11 mouse cellular contexts compared by ENCODE assay signal in the genomic region with DNA sequence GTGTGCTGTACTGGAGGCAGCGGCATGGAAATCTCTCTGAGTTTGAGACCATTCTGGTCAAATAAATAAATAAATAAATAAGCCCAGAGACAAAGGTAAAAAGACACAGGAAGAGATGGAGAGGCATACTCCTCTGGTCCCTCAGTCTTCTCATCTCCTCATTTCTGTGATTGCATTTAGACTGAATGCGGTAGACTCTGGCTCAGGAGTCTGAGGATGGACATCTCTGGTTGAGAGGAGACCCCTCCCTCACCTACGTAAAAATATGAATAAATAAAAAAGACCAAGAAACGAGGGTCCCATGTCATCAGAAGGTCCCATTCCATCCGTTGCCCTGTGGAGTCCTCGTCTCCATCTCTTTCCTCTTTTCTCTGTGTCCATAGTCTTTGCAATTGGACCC. TPM values are rescaled to one million over a fixed set of nuclear protein-coding genes. Genes with fewer than 3 reads are reported as not detected.
A peak's percentile ranks its signal among the peaks of the same experiment; 100 is the strongest.
DNase-seq lines count a peak whose midpoint lies in the region; ATAC-seq and TF ChIP-seq lines count a peak whose summit lies in the region.
"Had no signal": no experiment of that assay in that cellular context is flagged by ENCODE, and none has a peak within 500 bp of the region (broad histone marks: within the 10 kb centered on the region; RNA-seq: fewer than 3 reads in every experiment).

No protein-coding gene starts in this region.

- DNase-seq in layer of hippocampus, adult 2 months (ENCODE audit: low spot score in 2 of 2), result no peak
- DNase-seq in layer of hippocampus, adult 9-11 months, result no peak
- no peak for DNase-seq in frontal cortex, adult 2 months (ENCODE audit: extremely low spot score in 1 of 2, low spot score in 1 of 2)
- DNase-seq in thymus, postnatal 4 days, result no peak
- no peak for DNase-seq in urinary bladder, adult 2 months (ENCODE audit: low spot score)

- H3K27me3 ChIP-seq in forebrain, embryonic 13.5 days, result peaks cover 18% of the 10 kb centered on the region; the same call in 1 of the 2 replicates
- H3K27me3 ChIP-seq in limb, embryonic 12.5 days, result peaks cover 21% of the 10 kb centered on the region
- H3K27me3 ChIP-seq in neural tube, embryonic 15.5 days (replicated peaks), result no peaks in the 10 kb centered on the region

- H3K4me1 ChIP-seq in forebrain, embryonic 13.5 days, result peaks cover 12% of the 10 kb centered on the region
- 0 out of 2 replicates have a peak, but pooled peaks cover 3% of the 10 kb centered on the region for H3K4me1 ChIP-seq in limb, embryonic 12.5 days (replicated peaks)
- peaks cover 23% of the 10 kb centered on the region for H3K4me1 ChIP-seq in neural tube, embryonic 15.5 days

- no peaks in the 10 kb centered on the region for H3K36me3 ChIP-seq in forebrain, embryonic 13.5 days (ENCODE audit: poor library complexity, severe bottlenecking)
- no peaks in the 10 kb centered on the region for H3K36me3 ChIP-seq in limb, embryonic 12.5 days
- no peaks in the 10 kb centered on the region for H3K36me3 ChIP-seq in neural tube, embryonic 15.5 days
- H3K36me3 ChIP-seq: G1E had no signal

- peak overlapping the region; percentile 65 for H3K4me2 ChIP-seq in forebrain, embryonic 13.5 days
- H3K4me2 ChIP-seq in limb, embryonic 12.5 days, result peak overlapping the region; percentile 48
- peak overlapping the region; percentile 79 for H3K4me2 ChIP-seq in neural tube, embryonic 15.5 days

- peak; percentile 67 for ATAC-seq in forebrain, embryonic 13.5 days
- ATAC-seq in limb, embryonic 12.5 days (ENCODE audit: insufficient number of reproducible peaks, insufficient read depth, low FRiP score, low TSS enrichment, low read depth), result no peak
- ATAC-seq in neural tube, embryonic 15.5 days (ENCODE audit: low FRiP score), result peak; percentile 59; the same call in 1 of the 2 replicates

- 30% methylated on average over 6 of the region's 6 CpGs for WGBS in forebrain, embryonic 13.5 days
- 33% methylated on average over 6 of the region's 6 CpGs for WGBS in limb, embryonic 12.5 days
- 28% methylated on average over 6 of the region's 6 CpGs for WGBS in neural tube, embryonic 15.5 days

- peak overlapping the region; percentile 77 for H3K9ac ChIP-seq in forebrain, embryonic 13.5 days
- H3K9ac ChIP-seq in limb, embryonic 12.5 days (replicated peaks), result no peak overlapping the region
- H3K9ac ChIP-seq in neural tube, embryonic 15.5 days (replicated peaks), result peak overlapping the region; percentile 74

- peak overlapping the region; percentile 84 for H3K4me3 ChIP-seq in layer of hippocampus, adult 2 months
- H3K4me3 ChIP-seq in forebrain, embryonic 13.5 days, result peak overlapping the region; percentile 59
- peak overlapping the region; percentile 21 for H3K4me3 ChIP-seq in limb, embryonic 12.5 days (replicated peaks)
- peak overlapping the region; percentile 69 for H3K4me3 ChIP-seq in neural tube, embryonic 15.5 days (replicated peaks)

- no peak for TF ChIP-seq CTCF in layer of hippocampus, adult 2 months (conservative IDR thresholded peaks at IDR 0.05)

- H3K9me3 ChIP-seq in forebrain, embryonic 13.5 days (replicated peaks), result no peaks in the 10 kb centered on the region
- no peaks in the 10 kb centered on the region for H3K9me3 ChIP-seq in limb, embryonic 12.5 days
- no peaks in the 10 kb centered on the region for H3K9me3 ChIP-seq in neural tube, embryonic 15.5 days (replicated peaks)

- H3K27ac ChIP-seq in layer of hippocampus, adult 2 months, result peak overlapping the region; percentile 91
- H3K27ac ChIP-seq in forebrain, embryonic 13.5 days, result peak overlapping the region; percentile 37; the same call in 1 of the 2 replicates
- H3K27ac ChIP-seq in limb, embryonic 12.5 days, result no peak overlapping the region
- peak overlapping the region; percentile 83 for H3K27ac ChIP-seq in neural tube, embryonic 15.5 days (replicated peaks)

RNA-seq across cellular contexts. Expression of gene Actl6b, which starts 0.3 kb away (rescaled TPM):
- 100 to 1,000 TPM; 138 to 142 TPM for total RNA-seq in layer of hippocampus, adult 2 months (2021)
- polyA plus RNA-seq in forebrain, embryonic 13.5 days (2015; fragmentation: Nextera tagmentation; extraction: Ambion mirVana), result 144 and 174 TPM in 2 replicates
- polyA plus RNA-seq in limb, embryonic 12.5 days (2016; fragmentation: Nextera tagmentation; extraction: Ambion mirVana), result 0.68 TPM in 1 of 2 replicates, not detected in the other
- polyA plus RNA-seq in neural tube, embryonic 15.5 days (2015; fragmentation: Nextera tagmentation; extraction: Ambion mirVana), result 203 and 258 TPM in 2 replicates
- 184 and 199 TPM in 2 replicates for polyA plus RNA-seq in frontal cortex, adult 2 months (2012; rRNA removed)
- 0.06 TPM in 1 of 2 replicates, not detected in the other for polyA plus RNA-seq in urinary bladder, adult 2 months (2012; rRNA removed)
- total RNA-seq: gastrocnemius, adult 18-20 months had no signal
- polyA plus RNA-seq: G1E had no signal

RNA-seq across cellular contexts. Expression of gene Tfr2, which starts 16.6 kb away (rescaled TPM):
- 10 to 100 TPM; 16.7 to 20.2 TPM for total RNA-seq in layer of hippocampus, adult 2 months (2021)
- 1.2 and 1.5 TPM in 2 replicates for polyA plus RNA-seq in forebrain, embryonic 13.5 days (2015; fragmentation: Nextera tagmentation; extraction: Ambion mirVana)
- 0.60 and 0.68 TPM in 2 replicates for polyA plus RNA-seq in limb, embryonic 12.5 days (2016; fragmentation: Nextera tagmentation; extraction: Ambion mirVana)
- polyA plus RNA-seq in neural tube, embryonic 15.5 days (2015; fragmentation: Nextera tagmentation; extraction: Ambion mirVana), result 4.2 and 5.3 TPM in 2 replicates
- polyA plus RNA-seq in frontal cortex, adult 2 months (2012; rRNA removed), result 14.1 and 14.5 TPM in 2 replicates
- polyA plus RNA-seq in urinary bladder, adult 2 months (2012; rRNA removed), result 0.48 and 0.68 TPM in 2 replicates

RNA-seq across cellular contexts. Expression of gene Gnb2, which starts 19.7 kb away (rescaled TPM):
- total RNA-seq in layer of hippocampus, adult 2 months (2021), result 100 to 1,000 TPM; 600 to 607 TPM
- 483 and 508 TPM in 2 replicates for polyA plus RNA-seq in forebrain, embryonic 13.5 days (2015; fragmentation: Nextera tagmentation; extraction: Ambion mirVana)
- 337 and 349 TPM in 2 replicates for polyA plus RNA-seq in limb, embryonic 12.5 days (2016; fragmentation: Nextera tagmentation; extraction: Ambion mirVana)
- 503 and 540 TPM in 2 replicates for polyA plus RNA-seq in neural tube, embryonic 15.5 days (2015; fragmentation: Nextera tagmentation; extraction: Ambion mirVana)
- 635 and 662 TPM in 2 replicates for polyA plus RNA-seq in frontal cortex, adult 2 months (2012; rRNA removed)
- polyA plus RNA-seq in urinary bladder, adult 2 months (2012; rRNA removed), result 363 and 433 TPM in 2 replicates

RNA-seq across cellular contexts. Expression of gene Epo, which starts 20.0 kb away (rescaled TPM):
- total RNA-seq in layer of hippocampus, adult 2 months (2021), result not detected
- 0.35 TPM in 1 of 2 replicates, not detected in the other for polyA plus RNA-seq in forebrain, embryonic 13.5 days (2015; fragmentation: Nextera tagmentation; extraction: Ambion mirVana)
- 0.71 TPM in 1 of 2 replicates, not detected in the other for polyA plus RNA-seq in limb, embryonic 12.5 days (2016; fragmentation: Nextera tagmentation; extraction: Ambion mirVana)
- not detected in 2 replicates for polyA plus RNA-seq in neural tube, embryonic 15.5 days (2015; fragmentation: Nextera tagmentation; extraction: Ambion mirVana)
- polyA plus RNA-seq in frontal cortex, adult 2 months (2012; rRNA removed), result not detected in 2 replicates
- polyA plus RNA-seq in urinary bladder, adult 2 months (2012; rRNA removed), result not detected in 2 replicates
- total RNA-seq: G1E; gastrocnemius, adult 18-20 months; layer of hippocampus, postnatal 14 days had no signal
- polyA plus RNA-seq: G1E had no signal

RNA-seq across cellular contexts. Expression of gene Gigyf1, which starts 34.7 kb away (rescaled TPM):
- 10 to 100 TPM; 61.9 to 63.5 TPM for total RNA-seq in layer of hippocampus, adult 2 months (2021)
- 16.1 and 17.5 TPM in 2 replicates for polyA plus RNA-seq in forebrain, embryonic 13.5 days (2015; fragmentation: Nextera tagmentation; extraction: Ambion mirVana)
- 17.0 and 17.7 TPM in 2 replicates for polyA plus RNA-seq in limb, embryonic 12.5 days (2016; fragmentation: Nextera tagmentation; extraction: Ambion mirVana)
- polyA plus RNA-seq in neural tube, embryonic 15.5 days (2015; fragmentation: Nextera tagmentation; extraction: Ambion mirVana), result 15.7 and 16.7 TPM in 2 replicates
- polyA plus RNA-seq in frontal cortex, adult 2 months (2012; rRNA removed), result 51.1 and 56.4 TPM in 2 replicates
- polyA plus RNA-seq in urinary bladder, adult 2 months (2012; rRNA removed), result 32.4 and 34.7 TPM in 2 replicates

Comparison
In these comparisons a context has a peak if more than half of its experiments do, and no peak if none do; other contexts are left out.
1. H3K4me3 ChIP-seq: peak in every context shown above with its lines; median percentile 84 in layer of hippocampus, adult 2 months; 69 in neural tube, embryonic 15.5 days; 59 in forebrain, embryonic 13.5 days; 21 in limb, embryonic 12.5 days.
2. RNA of gene Actl6b, which starts 0.3 kb away (polyA plus RNA-seq): 203 to 258 TPM in neural tube, embryonic 15.5 days, 184 to 199 TPM in frontal cortex, adult 2 months and 144 to 174 TPM in forebrain, embryonic 13.5 days; 0.68 TPM in limb, embryonic 12.5 days and 0.06 TPM in urinary bladder, adult 2 months; every median in the first group is over 10 times any median in the second.
3. Peak in every context shown above with its lines, with median percentiles within 50 percentile points of each other: H3K4me2 ChIP-seq.